Mouse (Mus musculus) stomach, postnatal 0 days (tissue): ENCODE measurements around the gene Tkt. TPM values are rescaled to one million over a fixed set of nuclear protein-coding genes. Genes with fewer than 3 reads are reported as not detected.

Source experiments
- ATAC-seq: fragments of 200-750 bp; cut with Nextera tagmentation; 2 replicates; pipeline ENCODE4 v1.8.0; 2017; ENCODE audit not compliant: low FRiP score, low TSS enrichment
- DNase-seq: peaks from one replicate; pipeline ENCODE4 v3.0.0-alpha.2; 2016; ENCODE audit warnings: low spot score
- H3K27ac ChIP-seq: fragments of 300-500 bp; sonication (generic); replicated peaks from 2 replicates; pipeline ENCODE4 v1.5.1; 2014; ENCODE audit warnings: mild to moderate bottlenecking, control low read depth
- H3K27me3 ChIP-seq: fragments of 300-500 bp; sonication (generic); 2 replicates; pipeline ENCODE4 v1.6.1; 2014; ENCODE audit warnings: low read length; ENCODE audit not compliant: control insufficient read depth, insufficient read depth
- H3K36me3 ChIP-seq: fragments of 300-500 bp; sonication (generic); 2 replicates; pipeline ENCODE4 v1.6.1; 2014; ENCODE audit warnings: low read length, mixed read lengths; ENCODE audit not compliant: control insufficient read depth, insufficient read depth
- H3K4me1 ChIP-seq: fragments of 300-500 bp; sonication (generic); replicated peaks from 2 replicates; pipeline ENCODE4 v1.6.1; 2014; ENCODE audit warnings: antibody characterized with exemption; ENCODE audit not compliant: control insufficient read depth, insufficient read depth
- H3K4me2 ChIP-seq: fragments of 300-500 bp; sonication (generic); replicated peaks from 2 replicates; pipeline ENCODE4 v1.6.1; 2014; ENCODE audit warnings: low read depth, mild to moderate bottlenecking, control low read depth, moderate library complexity
- H3K4me3 ChIP-seq: fragments of 300-500 bp; sonication (generic); 2 replicates; pipeline ENCODE4 v1.5.1; 2014; ENCODE audit warnings: low read depth, low read length, control low read depth
- H3K9ac ChIP-seq: fragments of 300-500 bp; sonication (generic); 2 replicates; pipeline ENCODE4 v1.6.1; 2014; ENCODE audit warnings: mild to moderate bottlenecking, low read length, control low read depth, mixed read lengths
- H3K9me3 ChIP-seq: fragments of 300-500 bp; sonication (generic); 2 replicates; pipeline ENCODE4 v1.6.1; 2016; ENCODE audit warnings: low read length; ENCODE audit not compliant: control insufficient read depth
- CTCF ChIP-seq: IDR thresholded peaks from 2 replicates; pipeline ENCODE4 v1.5.1; 2016; ENCODE audit warnings: antibody characterized with exemption, low read depth, mild to moderate bottlenecking, moderate library complexity
- EP300 ChIP-seq: optimal IDR thresholded peaks from 2 replicates; pipeline ENCODE3; 2016; ENCODE audit warnings: antibody characterized with exemption
- WGBS: fragments of 180-500 bp; shearing (Covaris S2); extraction: QIAGEN DNeasy Blood & Tissue Kit; methylation state at CpG from one replicate; pipeline ENCODE4 v1.1.7; 2014; 5-methylcytosine and 5-hydroxymethylcytosine counted together
- polyA plus RNA-seq: library from polyadenylated mRNA; unstranded; fragments of >200 nt; fragmentation: Nextera tagmentation; extraction: Ambion mirVana; gene quantifications from 2 replicates; pipeline ENCODE4 v1.2.1, GENCODE M21; 2015

The Tkt gene
- polyA plus RNA-seq, 1 experiment from 2014 or later, result 200 TPM

- Histone ChIP-seq H3K9ac (no peak overlapping the region; the same call in 1 of the 2 replicates), H3K4me2 (no peak overlapping the region), H3K4me3 (no peak overlapping the region), H3K27me3 (no peaks in the 10 kb centered on the region), H3K9me3 (no peaks in the 10 kb centered on the region), H3K36me3 (peaks cover 40% of the 10 kb centered on the region), H3K27ac (peak overlapping the region; percentile 73), H3K4me1 (peaks cover 17% of the 10 kb centered on the region)
- TF ChIP-seq CTCF (no peak), EP300 (no peak)
- ATAC-seq, result no peak
- 66% methylated on average over 2 of the region's 2 CpGs for WGBS
- DNase-seq, result no peak
Observed at GRCm38 (mm10) chr14:30597142-30597541, 49.0 kb downstream of the Tkt start.

- ATAC-seq (peak; percentile 38; the same call in 1 of the 2 replicates), DNase-seq (no peak)
- TF ChIP-seq CTCF, result no peak
- TF ChIP-seq EP300, result no peak
- no peak overlapping the region for H3K4me2 ChIP-seq
- H3K4me1 ChIP-seq, result no peaks in the 10 kb centered on the region
- H3K27ac ChIP-seq, result no peak overlapping the region
- no peak overlapping the region for H3K4me3 ChIP-seq
- WGBS, result 70% methylated on average over 5 of the region's 5 CpGs
- no peaks in the 10 kb centered on the region for H3K9me3 ChIP-seq
- H3K9ac ChIP-seq, result no peak overlapping the region
- no peaks in the 10 kb centered on the region for H3K27me3 ChIP-seq
- H3K36me3 ChIP-seq, result peaks cover 27% of the 10 kb centered on the region
Observed at GRCm38 (mm10) chr14:30606817-30607216, 58.7 kb downstream of the Tkt start.

GRCm38 (mm10) chr14:30607696-30608095 lies 59.5 kb downstream of the Tkt start:
- peaks cover 20% of the 10 kb centered on the region for H3K36me3 ChIP-seq
- H3K9ac ChIP-seq, result no peak overlapping the region
- no peaks in the 10 kb centered on the region for H3K4me1 ChIP-seq
- no peak overlapping the region for H3K27ac ChIP-seq
- TF ChIP-seq CTCF (no peak), EP300 (no peak)
- ATAC-seq (peak; percentile 8; the same call in 1 of the 2 replicates), DNase-seq (no peak)
- H3K4me2 ChIP-seq, result no peak overlapping the region
- no peaks in the 10 kb centered on the region for H3K9me3 ChIP-seq
- no peak overlapping the region for H3K4me3 ChIP-seq
- H3K27me3 ChIP-seq, result no peaks in the 10 kb centered on the region
- 66% methylated on average over 2 of the region's 4 CpGs for WGBS

DNA sequence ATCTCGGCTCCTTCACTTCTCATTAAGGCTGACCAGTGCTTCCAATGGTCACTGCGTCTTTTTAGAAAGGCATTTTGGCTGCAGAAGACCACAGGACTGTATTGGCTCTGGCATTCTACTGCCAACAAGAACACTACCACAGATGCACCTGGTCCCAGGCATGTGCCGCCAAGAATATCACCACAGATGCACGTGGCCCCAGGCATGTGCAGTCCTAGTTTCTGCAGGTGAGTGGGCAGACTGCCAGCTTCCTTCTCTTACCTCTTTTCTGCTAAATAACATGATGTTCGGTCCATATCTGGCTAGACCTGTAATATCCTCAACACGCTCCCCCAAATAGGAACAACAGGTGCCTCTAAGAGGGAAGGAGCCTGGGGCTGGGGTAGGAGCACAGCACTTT lies 60.0 kb downstream of the Tkt start:
- H3K9me3 ChIP-seq, result no peaks in the 10 kb centered on the region
- DNase-seq (no peak), ATAC-seq (no peak)
- H3K4me2 ChIP-seq, result no peak overlapping the region
- WGBS, result 71% methylated on average over 6 of the region's 6 CpGs
- peaks cover 17% of the 10 kb centered on the region for H3K36me3 ChIP-seq
- TF ChIP-seq EP300, result no peak
- TF ChIP-seq CTCF, result no peak
- H3K4me1 ChIP-seq, result no peaks in the 10 kb centered on the region
- no peak overlapping the region for H3K4me3 ChIP-seq
- no peaks in the 10 kb centered on the region for H3K27me3 ChIP-seq
- H3K27ac ChIP-seq, result no peak overlapping the region
- H3K9ac ChIP-seq, result no peak overlapping the region

DNA sequence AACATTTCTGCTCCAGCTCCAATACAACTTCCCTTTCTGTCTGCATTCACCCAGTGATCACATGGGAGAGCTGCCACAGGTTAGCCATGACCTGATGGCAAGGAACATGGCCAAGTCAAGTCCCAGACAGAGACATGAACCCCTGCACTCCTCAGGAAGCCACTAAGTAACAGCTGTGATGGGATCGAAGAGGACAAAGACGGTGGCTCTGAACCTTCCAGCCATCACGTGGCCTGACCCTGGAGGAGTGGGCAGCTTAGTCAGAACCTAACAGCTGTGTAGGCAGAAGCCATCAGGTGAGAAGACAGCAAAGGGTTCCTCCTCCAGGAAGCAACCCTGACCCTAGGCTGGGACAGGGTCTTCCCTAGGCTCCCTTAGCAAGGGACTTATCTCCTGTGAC lies 61.3 kb downstream of the Tkt start:
- WGBS, result 89% methylated on average over 3 of the region's 3 CpGs
- Histone ChIP-seq H3K4me1 (no peaks in the 10 kb centered on the region), H3K27me3 (no peaks in the 10 kb centered on the region), H3K36me3 (peaks cover 13% of the 10 kb centered on the region; the same call in 1 of the 2 replicates), H3K4me2 (no peak overlapping the region), H3K9ac (no peak overlapping the region), H3K27ac (no peak overlapping the region), H3K9me3 (no peaks in the 10 kb centered on the region), H3K4me3 (no peak overlapping the region)
- ATAC-seq (no peak), DNase-seq (no peak)
- TF ChIP-seq CTCF (no peak), EP300 (no peak)

- Histone ChIP-seq H3K4me1 (0 out of 2 replicates have a peak, but pooled peaks cover 2% of the 10 kb centered on the region), H3K9ac (no peak overlapping the region), H3K27ac (no peak overlapping the region), H3K4me2 (no peak overlapping the region), H3K9me3 (no peaks in the 10 kb centered on the region), H3K36me3 (peaks cover 13% of the 10 kb centered on the region; the same call in 1 of the 2 replicates), H3K4me3 (no peak overlapping the region), H3K27me3 (no peaks in the 10 kb centered on the region)
- no peak for TF ChIP-seq EP300
- no peak for TF ChIP-seq CTCF
- WGBS, result 64% methylated on average over 2 of the region's 2 CpGs
- no peak for DNase-seq
- no peak for ATAC-seq
Observed at GRCm38 (mm10) chr14:30610304-30610703, 62.1 kb downstream of the Tkt start.
